Mouse (Mus musculus) cerebellum, adult 18-20 months (tissue): Measurements from ENCODE around the gene Sprr2i.

Experiments used
- DNase-seq, 2 experiments: peaks; one replicate each; pipeline ENCODE4 v3.0.0; 2021

Sprr2i gene

GRCm38 (mm10) chr3:92407691-92408090 is at the start of gene Sprr2i:
TSS of gene Sprr2i (plus strand) at chr3:92407991.
- no peak for DNase-seq

DNA sequence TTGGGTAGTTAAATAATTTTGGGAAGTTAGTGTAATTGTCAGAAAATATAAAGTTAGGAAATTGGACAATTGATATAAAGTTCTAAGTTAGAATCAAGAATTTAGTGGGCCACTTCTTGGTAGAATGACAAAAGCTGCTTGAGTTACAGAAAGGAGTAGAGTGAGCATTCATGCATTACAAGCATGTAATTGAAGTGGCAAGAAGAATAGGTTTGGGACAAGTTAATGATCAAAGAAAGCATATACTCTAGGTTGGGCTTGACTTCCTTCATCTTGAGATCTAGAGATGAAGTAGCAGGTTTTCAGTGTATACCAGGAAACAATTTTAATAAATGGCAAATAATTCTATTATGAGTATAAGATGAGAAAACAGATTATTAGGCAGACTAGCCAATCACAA is 46.2 kb upstream of the Sprr2i start:
- no peak for DNase-seq

GRCm38 (mm10) chr3:92364887-92365286 is 42.9 kb upstream of the Sprr2i start, which contains the start of gene Sprr2f:
TSS of gene Sprr2f (plus strand) at chr3:92365187.
- DNase-seq: no peak

- no peak for DNase-seq
Observed at GRCm38 (mm10) chr3:92373613-92374012, 34.2 kb upstream of the Sprr2i start.

- DNase-seq: no peak
Observed at GRCm38 (mm10) chr3:92385385-92385784, 22.4 kb upstream of the Sprr2i start, which contains the start of gene Sprr2h. TSS of gene Sprr2h (plus strand) at chr3:92385685.

- DNase-seq: no peak
Observed at GRCm38 (mm10) chr3:92394301-92394700, 13.5 kb upstream of the Sprr2i start.

GRCm38 (mm10) chr3:92417782-92418181 is 10.0 kb downstream of the Sprr2i start, which contains the start of gene Sprr2j-ps:
TSS of gene Sprr2j-ps (plus strand) at chr3:92418082.
- no peak for DNase-seq

- DNase-seq: no peak
Observed at GRCm38 (mm10) chr3:92429323-92429722, 21.5 kb downstream of the Sprr2i start, which contains the start of gene Gm9774. TSS of gene Gm9774 (minus strand) at chr3:92429423.

DNA sequence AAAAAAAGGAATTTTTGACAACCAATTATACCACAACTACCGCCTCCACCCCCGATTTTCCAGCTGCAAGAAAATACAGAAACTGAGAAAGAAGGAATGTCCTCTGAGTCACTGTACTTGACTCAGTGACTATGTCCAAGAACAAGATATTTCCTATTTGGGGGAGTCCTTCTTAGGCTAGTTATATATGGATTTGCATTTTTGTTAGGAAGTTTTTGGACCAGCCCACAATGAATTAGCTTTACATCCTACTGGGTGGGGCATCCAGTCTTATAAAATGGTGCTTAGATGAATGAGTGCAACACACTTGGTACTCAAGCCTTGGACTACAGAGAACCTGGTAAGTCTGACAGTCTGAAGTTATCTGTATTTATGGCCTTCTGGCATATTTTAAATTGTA is 24.5 kb downstream of the Sprr2i start, which contains the start of gene Sprr2k:
TSS of gene Sprr2k (plus strand) at position 301 of the 400 bp plus-strand sequence.
- no peak for DNase-seq

- no peak for DNase-seq
Observed at GRCm38 (mm10) chr3:92438689-92439088, 30.9 kb downstream of the Sprr2i start, which contains the start of gene Sprr1b. TSS of gene Sprr1b (minus strand) at chr3:92438789.

DNA sequence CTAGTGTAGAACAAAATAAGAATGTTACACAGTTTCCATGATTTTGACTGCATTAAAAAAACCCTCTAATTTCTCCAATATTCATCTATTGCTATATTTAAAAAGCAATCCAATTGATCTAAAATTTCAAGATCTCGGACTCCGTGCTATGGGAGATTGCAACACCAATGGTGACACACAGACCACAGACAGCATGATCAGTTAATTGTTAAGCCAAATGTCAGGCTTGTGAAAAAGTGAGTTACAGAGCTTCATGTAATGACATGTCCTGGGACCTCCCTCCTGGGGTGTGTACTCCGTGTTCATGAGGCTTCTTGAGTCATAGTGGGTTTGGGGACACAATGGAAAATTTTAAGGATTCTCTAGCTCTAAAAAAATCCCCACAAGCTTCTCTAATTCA is 32.4 kb downstream of the Sprr2i start:
- no peak for DNase-seq

DNA sequence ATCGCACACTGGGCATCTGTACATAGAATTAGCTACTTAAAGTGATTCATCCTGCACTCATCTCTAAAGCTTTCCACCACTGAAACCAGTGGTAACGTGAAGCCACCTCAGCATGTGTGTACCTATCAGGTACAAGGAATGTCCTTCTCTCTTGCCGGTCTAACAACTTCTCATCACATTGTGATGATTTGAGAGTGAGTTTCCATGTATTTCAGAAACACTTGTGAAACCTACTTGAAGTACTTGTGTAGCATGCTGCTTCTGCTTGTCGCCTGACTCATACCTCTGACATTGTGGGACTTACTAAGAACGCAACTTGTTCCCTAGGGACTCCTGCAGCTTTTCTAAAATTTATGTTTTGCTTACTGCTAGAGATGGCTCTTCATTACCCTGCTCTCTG is 47.4 kb downstream of the Sprr2i start:
- DNase-seq: no peak

GRCm38 (mm10) chr3:92458620-92459019 is 50.8 kb downstream of the Sprr2i start, which contains the start of gene Sprr3:
TSS of gene Sprr3 (minus strand) at chr3:92458720.
- no peak for DNase-seq
